Mouse (Mus musculus): ENCODE results near the gene Clec4d. TPM values are rescaled to one million over a fixed set of nuclear protein-coding genes. Genes with fewer than 3 reads are reported as not detected.
"Not testable (repeated sequence)": the region's sequence is repeated elsewhere in the genome, so short reads cannot be mapped to it uniquely, and the experiment has no call there.

Gene Clec4d
- 0.24 TPM in 1 of 2 replicates, not detected in the other for polyA plus RNA-seq (2014; fragmentation: Nextera tagmentation; extraction: Ambion mirVana)

- Histone ChIP-seq H3K9me3 (replicated peaks; ENCODE audit: control insufficient read depth, low read length) (no peaks in the 10 kb centered on the region), H3K9ac (replicated peaks; ENCODE audit: low read length) (no peak within 1 kb of the TSS), H3K4me1 (ENCODE audit: control insufficient read depth, insufficient read depth, low read length) (no peaks in the 10 kb centered on the region), H3K27ac (replicated peaks; ENCODE audit: low read depth, low read length) (no peak within 1 kb of the TSS), H3K27me3 (ENCODE audit: control insufficient read depth, insufficient read depth, low read length) (no peaks in the 10 kb centered on the region), H3K36me3 (replicated peaks; ENCODE audit: control insufficient read depth, insufficient read depth, low read depth, low read length) (no peaks in the 10 kb centered on the region), H3K4me2 (ENCODE audit: low read depth, low read length) (no peak within 1 kb of the TSS), H3K4me3 (ENCODE audit: low read depth, low read length) (no peak within 1 kb of the TSS)
- WGBS = 66% methylated on average over 4 of the region's 4 CpGs
- ATAC-seq (replicated peaks; ENCODE audit: insufficient number of reproducible peaks, low FRiP score, low TSS enrichment, low read depth) = no peak
- no peak for DNase-seq (ENCODE audit: low spot score)
Observed at GRCm38 (mm10) chr6:123261555-123262161, at the start of gene Clec4d. Gene Clec4d, plus strand, starts transcription at chr6:123262111.

DNA sequence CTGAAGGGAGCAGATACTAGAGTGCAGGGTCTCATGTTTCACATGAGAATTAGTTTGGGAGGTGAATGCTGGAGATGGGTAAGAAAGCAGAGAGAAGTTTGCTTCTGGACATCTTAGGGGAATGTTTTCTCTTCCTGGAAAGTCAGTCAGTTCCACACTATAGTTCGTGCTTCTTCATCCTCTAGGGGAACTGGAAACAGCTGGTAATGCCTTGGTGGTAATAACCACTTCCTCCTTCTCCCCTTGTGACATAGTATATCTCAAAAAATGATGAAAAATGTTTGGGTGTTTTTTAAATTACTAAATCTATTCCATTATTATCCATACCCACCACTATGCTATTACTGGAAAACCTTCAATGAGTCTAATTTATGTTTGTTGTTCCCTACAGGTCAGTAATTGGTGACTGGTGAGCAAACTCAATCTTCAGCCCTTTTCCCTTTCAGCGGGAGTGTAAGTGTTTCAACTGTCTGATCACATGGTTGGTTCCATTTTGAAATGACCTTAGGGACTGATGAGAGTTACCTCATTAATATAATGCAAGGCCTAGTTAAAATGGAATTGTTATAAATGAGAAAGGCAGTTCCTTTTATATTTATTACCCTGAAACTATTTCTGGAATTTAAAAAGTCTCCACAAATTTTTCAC, 34.3 kb upstream of the Clec4d start:
- Histone ChIP-seq H3K27ac (replicated peaks; ENCODE audit: low read depth, low read length) (no peak overlapping the region), H3K36me3 (replicated peaks; ENCODE audit: control insufficient read depth, insufficient read depth, low read depth, low read length) (no peaks in the 10 kb centered on the region), H3K27me3 (ENCODE audit: control insufficient read depth, insufficient read depth, low read length) (no peaks in the 10 kb centered on the region), H3K4me3 (ENCODE audit: low read depth, low read length) (no peak overlapping the region), H3K4me1 (ENCODE audit: control insufficient read depth, insufficient read depth, low read length) (no peaks in the 10 kb centered on the region), H3K4me2 (ENCODE audit: low read depth, low read length) (no peak overlapping the region), H3K9me3 (replicated peaks; ENCODE audit: control insufficient read depth, low read length) (no peaks in the 10 kb centered on the region), H3K9ac (replicated peaks; ENCODE audit: low read length) (no peak overlapping the region)
- WGBS = 69% methylated on average over 2 of the region's 2 CpGs
- DNase-seq (ENCODE audit: low spot score) = no peak
- no peak for ATAC-seq (replicated peaks; ENCODE audit: insufficient number of reproducible peaks, low FRiP score, low TSS enrichment, low read depth)

DNA sequence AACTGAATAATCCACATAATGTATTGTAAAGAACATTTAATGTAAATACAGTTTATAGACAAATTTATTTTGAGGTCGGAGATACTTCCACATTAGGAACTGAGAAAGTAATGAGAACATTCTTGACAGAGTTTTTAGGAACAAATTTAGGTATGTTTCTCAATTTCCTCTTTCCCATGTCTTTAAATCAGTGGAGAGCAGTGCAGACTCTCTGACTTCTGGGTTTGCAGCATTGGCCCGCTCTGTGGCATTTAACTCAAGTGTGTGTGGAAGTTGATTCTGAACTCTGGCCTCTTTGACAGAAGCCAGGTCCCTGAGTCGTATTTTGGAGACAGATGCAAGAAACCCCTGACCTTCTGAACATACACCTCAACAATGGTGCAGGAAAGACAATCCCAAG, 32.3 kb upstream of the Clec4d start, which contains the start of gene Clec4n:
Clec4n (plus strand) TSS at position 200 of the 400 bp plus-strand sequence.
- Histone ChIP-seq H3K27me3 (ENCODE audit: control insufficient read depth, insufficient read depth, low read length) (no peaks in the 10 kb centered on the region), H3K4me3 (ENCODE audit: low read depth, low read length) (no peak within 1 kb of the TSS), H3K36me3 (replicated peaks; ENCODE audit: control insufficient read depth, insufficient read depth, low read depth, low read length) (no peaks in the 10 kb centered on the region), H3K9me3 (replicated peaks; ENCODE audit: control insufficient read depth, low read length) (no peaks in the 10 kb centered on the region), H3K9ac (replicated peaks; ENCODE audit: low read length) (no peak within 1 kb of the TSS), H3K4me2 (ENCODE audit: low read depth, low read length) (no peak within 1 kb of the TSS), H3K27ac (replicated peaks; ENCODE audit: low read depth, low read length) (no peak within 1 kb of the TSS), H3K4me1 (ENCODE audit: control insufficient read depth, insufficient read depth, low read length) (no peaks in the 10 kb centered on the region)
- 68% methylated on average over 3 of the region's 3 CpGs for WGBS
- ATAC-seq (replicated peaks; ENCODE audit: insufficient number of reproducible peaks, low FRiP score, low TSS enrichment, low read depth) = no peak
- no peak for DNase-seq (ENCODE audit: low spot score)

GRCm38 (mm10) chr6:123231149-123231548, 30.8 kb upstream of the Clec4d start:
- H3K27ac ChIP-seq (replicated peaks; ENCODE audit: low read depth, low read length) = no peak overlapping the region
- no peak for DNase-seq (ENCODE audit: low spot score)
- WGBS = 66% methylated on average over 2 of the region's 2 CpGs

GRCm38 (mm10) chr6:123237582-123237981, 24.3 kb upstream of the Clec4d start:
- H3K4me2 ChIP-seq (ENCODE audit: low read depth, low read length) = no peak overlapping the region
- no peaks in the 10 kb centered on the region for H3K9me3 ChIP-seq (replicated peaks; ENCODE audit: control insufficient read depth, low read length)
- DNase-seq (ENCODE audit: low spot score) = no peak
- no peak overlapping the region for H3K27ac ChIP-seq (replicated peaks; ENCODE audit: low read depth, low read length)
- H3K4me1 ChIP-seq (ENCODE audit: control insufficient read depth, insufficient read depth, low read length) = no peaks in the 10 kb centered on the region
- ATAC-seq (replicated peaks; ENCODE audit: insufficient number of reproducible peaks, low FRiP score, low TSS enrichment, low read depth) = no peak
- no peaks in the 10 kb centered on the region for H3K36me3 ChIP-seq (replicated peaks; ENCODE audit: control insufficient read depth, insufficient read depth, low read depth, low read length)
- no peak overlapping the region for H3K9ac ChIP-seq (replicated peaks; ENCODE audit: low read length)
- no peak overlapping the region for H3K4me3 ChIP-seq (ENCODE audit: low read depth, low read length)
- H3K27me3 ChIP-seq (ENCODE audit: control insufficient read depth, insufficient read depth, low read length) = no peaks in the 10 kb centered on the region

More at GRCm38 (mm10) chr6:123231149-123231548, 30.8 kb upstream of the Clec4d start:
- ATAC-seq (replicated peaks; ENCODE audit: insufficient number of reproducible peaks, low FRiP score, low TSS enrichment, low read depth) = no peak
- Histone ChIP-seq H3K27me3 (ENCODE audit: control insufficient read depth, insufficient read depth, low read length) (no peaks in the 10 kb centered on the region), H3K9ac (replicated peaks; ENCODE audit: low read length) (no peak overlapping the region), H3K4me2 (ENCODE audit: low read depth, low read length) (no peak overlapping the region), H3K9me3 (replicated peaks; ENCODE audit: control insufficient read depth, low read length) (no peaks in the 10 kb centered on the region), H3K4me3 (ENCODE audit: low read depth, low read length) (no peak overlapping the region), H3K36me3 (replicated peaks; ENCODE audit: control insufficient read depth, insufficient read depth, low read depth, low read length) (no peaks in the 10 kb centered on the region), H3K4me1 (ENCODE audit: control insufficient read depth, insufficient read depth, low read length) (no peaks in the 10 kb centered on the region)

DNA sequence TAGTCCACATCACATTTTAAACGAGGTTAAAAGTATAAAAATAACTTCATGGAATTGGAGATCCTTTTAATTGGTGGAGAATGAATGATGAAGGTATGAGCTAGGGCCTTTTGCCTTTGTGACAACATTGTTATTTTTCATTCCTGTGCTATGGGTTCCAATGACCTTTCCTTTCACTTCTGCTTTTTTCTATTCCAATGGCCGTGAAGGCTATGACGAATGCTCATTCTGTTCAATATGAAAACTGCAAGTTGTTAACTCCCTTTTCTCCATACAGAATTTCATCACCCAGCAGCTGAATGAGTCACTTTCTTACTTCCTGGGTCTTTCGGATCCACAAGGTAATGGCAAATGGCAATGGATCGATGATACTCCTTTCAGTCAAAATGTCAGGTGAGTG, 17.7 kb upstream of the Clec4d start:
- H3K9ac ChIP-seq (replicated peaks; ENCODE audit: low read length) = no peak overlapping the region
- H3K4me2 ChIP-seq (ENCODE audit: low read depth, low read length) = no peak overlapping the region
- H3K9me3 ChIP-seq (replicated peaks; ENCODE audit: control insufficient read depth, low read length) = no peaks in the 10 kb centered on the region
- WGBS = 83% methylated on average over 5 of the region's 5 CpGs
- H3K4me1 ChIP-seq (ENCODE audit: control insufficient read depth, insufficient read depth, low read length) = no peaks in the 10 kb centered on the region
- DNase-seq (ENCODE audit: low spot score) (no peak), ATAC-seq (replicated peaks; ENCODE audit: insufficient number of reproducible peaks, low FRiP score, low TSS enrichment, low read depth) (no peak)
- H3K27me3 ChIP-seq (ENCODE audit: control insufficient read depth, insufficient read depth, low read length) = no peaks in the 10 kb centered on the region
- H3K4me3 ChIP-seq (ENCODE audit: low read depth, low read length) = no peak overlapping the region
- H3K27ac ChIP-seq (replicated peaks; ENCODE audit: low read depth, low read length) = no peak overlapping the region
- H3K36me3 ChIP-seq (replicated peaks; ENCODE audit: control insufficient read depth, insufficient read depth, low read depth, low read length) = no peaks in the 10 kb centered on the region

DNA sequence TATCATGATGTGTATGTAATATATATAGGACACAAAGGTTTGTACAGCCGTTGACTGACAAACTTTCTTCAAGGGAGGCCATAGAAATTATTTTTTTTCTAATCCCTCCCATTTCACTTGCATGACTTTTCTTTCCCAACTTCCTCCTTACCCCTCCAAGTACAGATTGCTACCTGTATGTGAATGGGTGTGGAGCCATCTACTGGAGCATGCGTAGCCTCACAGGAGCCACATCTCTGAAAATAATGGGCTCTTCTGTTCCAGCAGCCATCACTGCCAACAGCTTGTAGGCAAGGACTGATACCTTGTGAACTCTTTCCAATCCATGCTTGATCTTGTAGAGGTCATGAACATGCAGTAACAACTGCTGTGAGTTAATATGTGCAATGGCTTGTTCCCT, 13.0 kb upstream of the Clec4d start:
- H3K9me3 ChIP-seq (replicated peaks; ENCODE audit: control insufficient read depth, low read length); H3K27ac ChIP-seq (replicated peaks; ENCODE audit: low read depth, low read length); H3K36me3 ChIP-seq (replicated peaks; ENCODE audit: control insufficient read depth, insufficient read depth, low read depth, low read length); DNase-seq (ENCODE audit: low spot score); H3K4me3 ChIP-seq (ENCODE audit: low read depth, low read length); H3K4me1 ChIP-seq (ENCODE audit: control insufficient read depth, insufficient read depth, low read length); H3K4me2 ChIP-seq (ENCODE audit: low read depth, low read length); H3K27me3 ChIP-seq (ENCODE audit: control insufficient read depth, insufficient read depth, low read length); H3K9ac ChIP-seq (replicated peaks; ENCODE audit: low read length); ATAC-seq (replicated peaks; ENCODE audit: insufficient number of reproducible peaks, low FRiP score, low TSS enrichment, low read depth): not testable (repeated sequence)
- WGBS = 81% methylated on average over 2 of the region's 2 CpGs

DNA sequence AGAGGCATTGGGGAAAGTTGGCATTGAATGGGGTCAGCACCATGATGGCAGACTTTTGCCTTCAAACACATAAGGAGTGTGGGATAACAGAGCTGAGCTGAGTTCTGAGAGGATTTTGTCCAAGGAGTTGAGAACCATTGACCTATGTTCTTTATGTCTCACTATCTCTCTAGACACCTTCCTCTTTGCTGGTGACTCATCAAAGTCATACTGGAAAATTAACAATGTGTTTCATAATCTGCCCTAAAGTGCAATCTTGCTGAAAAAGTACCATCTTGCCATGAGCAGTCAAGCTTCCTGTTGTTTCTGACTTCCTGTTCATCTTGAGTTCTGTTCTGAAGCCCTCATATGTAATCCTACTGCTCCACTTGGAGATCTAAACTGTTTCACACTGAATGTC, 9.2 kb upstream of the Clec4d start:
- no peaks in the 10 kb centered on the region for H3K4me1 ChIP-seq (ENCODE audit: control insufficient read depth, insufficient read depth, low read length)
- no peaks in the 10 kb centered on the region for H3K9me3 ChIP-seq (replicated peaks; ENCODE audit: control insufficient read depth, low read length)
- no peaks in the 10 kb centered on the region for H3K27me3 ChIP-seq (ENCODE audit: control insufficient read depth, insufficient read depth, low read length)
- H3K36me3 ChIP-seq (replicated peaks; ENCODE audit: control insufficient read depth, insufficient read depth, low read depth, low read length) = no peaks in the 10 kb centered on the region
- H3K4me3 ChIP-seq (ENCODE audit: low read depth, low read length) = no peak overlapping the region
- no peak overlapping the region for H3K27ac ChIP-seq (replicated peaks; ENCODE audit: low read depth, low read length)
- H3K9ac ChIP-seq (replicated peaks; ENCODE audit: low read length) = no peak overlapping the region
- no peak overlapping the region for H3K4me2 ChIP-seq (ENCODE audit: low read depth, low read length)
- no peak for DNase-seq (ENCODE audit: low spot score)
- ATAC-seq (replicated peaks; ENCODE audit: insufficient number of reproducible peaks, low FRiP score, low TSS enrichment, low read depth) = no peak
